Mouse (Mus musculus): ENCODE data around the gene Mxra8.
A peak's percentile ranks its signal among the peaks of the same experiment; 100 is the strongest.

Mxra8 gene

DNA sequence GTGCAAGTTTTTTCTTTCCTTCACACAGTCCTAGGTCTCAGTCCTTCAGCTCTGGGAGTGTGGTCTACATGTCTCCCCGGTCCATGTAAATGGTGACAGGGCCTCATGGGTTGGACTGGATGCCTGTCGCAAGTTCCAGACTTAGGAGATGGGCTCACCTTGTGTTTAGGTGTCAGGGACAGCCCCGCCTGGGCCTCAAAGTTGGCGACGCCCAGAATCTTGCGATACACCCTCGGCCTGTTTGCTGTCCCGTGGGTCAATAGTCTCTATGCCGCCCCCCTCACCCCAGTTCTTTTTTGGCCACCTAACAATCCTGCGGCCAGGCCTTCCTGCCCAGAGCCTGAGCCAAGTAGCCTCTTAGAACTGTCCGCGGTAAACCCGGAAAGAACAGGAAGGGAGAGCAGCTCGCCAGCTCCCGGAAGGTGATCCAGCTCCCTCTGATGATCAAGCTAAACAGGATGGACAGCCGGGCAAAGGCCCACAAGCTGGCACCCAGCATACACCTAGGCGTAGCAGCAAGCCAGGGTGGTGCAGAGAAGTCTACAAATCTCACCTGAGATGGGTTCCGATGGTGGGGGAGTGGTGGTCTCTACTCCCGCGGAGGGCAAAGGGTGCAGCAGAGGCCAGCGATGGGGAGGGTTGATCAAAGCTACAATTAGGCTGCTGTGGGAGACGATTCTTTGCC, 29.3 kb downstream of the Mxra8 start:
- DNase-seq = peak in 1 of 2 experiments; percentile 34

DNA sequence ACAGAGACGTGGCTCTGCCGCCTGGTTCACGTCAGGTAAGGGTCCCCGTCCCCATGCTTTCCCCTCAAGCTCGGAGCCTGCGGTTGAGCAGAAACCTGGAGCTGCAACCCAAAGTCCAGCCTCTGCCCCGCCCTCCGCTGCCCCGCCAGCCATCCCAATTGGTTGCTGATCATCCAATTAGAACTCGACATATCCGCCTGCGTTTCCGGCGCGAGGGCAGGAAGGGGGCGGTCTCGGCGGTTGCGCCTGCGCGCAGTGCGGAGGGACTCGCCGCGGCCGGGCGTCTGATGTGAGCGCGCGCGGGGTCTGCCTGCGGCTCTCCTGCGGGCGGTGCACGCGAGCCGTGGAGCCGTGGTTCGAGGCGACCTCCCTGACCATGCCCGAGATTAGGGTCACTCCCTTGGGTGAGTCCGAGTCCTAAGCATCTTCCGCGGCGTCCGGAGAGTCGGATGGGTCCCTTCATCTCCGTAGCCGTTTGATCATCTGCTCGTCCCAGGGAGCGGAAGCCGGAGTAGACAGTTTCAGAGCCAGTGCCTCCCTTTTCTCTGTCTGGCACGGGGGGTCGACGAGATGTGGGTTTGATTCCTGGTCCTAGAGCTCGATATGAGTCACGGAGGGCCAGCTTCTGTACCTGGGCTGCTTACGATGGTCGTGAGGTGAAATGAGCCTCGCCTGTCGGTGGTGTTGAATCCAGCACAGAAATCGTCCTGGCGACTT, 30.0 kb downstream of the Mxra8 start, which contains the start of the genes Cptp and Ints11:
TSS of gene Cptp (minus strand) at position 124 of the 717 bp plus-strand sequence.
TSS of gene Ints11 (plus strand) at position 230 of the 717 bp plus-strand sequence.
- peak; percentile 96 to 97 for DNase-seq

DNA sequence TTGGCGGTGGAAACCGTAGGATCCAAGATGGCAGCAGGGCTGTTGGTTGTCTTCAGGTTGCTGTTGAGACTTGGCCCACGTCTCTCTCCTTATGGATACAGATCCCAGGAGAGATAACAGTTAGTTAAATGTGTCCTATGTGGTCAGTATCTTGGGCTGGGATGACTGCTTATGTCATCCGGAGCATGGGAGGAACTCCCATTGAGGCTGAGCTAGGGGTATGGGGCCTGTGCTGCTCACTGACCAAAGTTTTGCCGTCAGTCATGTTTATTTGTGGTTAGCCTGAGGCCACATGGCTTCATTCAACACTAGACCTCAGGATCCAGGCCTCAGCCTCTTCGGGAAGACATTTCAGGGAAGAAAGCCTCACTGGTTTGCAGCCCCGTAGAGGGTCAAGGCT, 31.9 kb downstream of the Mxra8 start:
- no peak for DNase-seq

DNA sequence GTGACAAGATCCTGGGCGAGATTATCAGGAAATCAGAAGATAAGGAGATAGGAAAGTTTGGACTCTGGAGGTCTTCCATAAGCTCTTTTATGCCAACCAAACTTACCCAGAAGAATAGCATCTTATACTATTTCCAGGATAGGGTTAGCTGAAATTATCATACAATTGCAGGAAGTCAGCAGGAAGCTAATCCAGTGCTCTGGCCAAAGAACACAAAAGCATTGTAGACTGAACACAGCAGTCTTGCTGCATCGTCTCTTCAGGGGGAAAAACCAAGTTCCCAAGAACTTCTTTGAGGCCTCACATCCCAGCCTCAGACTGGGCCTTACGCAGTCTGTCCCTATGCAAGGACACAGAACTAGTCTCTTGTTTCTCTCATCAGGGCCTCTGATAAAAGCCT, 44.1 kb downstream of the Mxra8 start:
- no peak for DNase-seq

DNA sequence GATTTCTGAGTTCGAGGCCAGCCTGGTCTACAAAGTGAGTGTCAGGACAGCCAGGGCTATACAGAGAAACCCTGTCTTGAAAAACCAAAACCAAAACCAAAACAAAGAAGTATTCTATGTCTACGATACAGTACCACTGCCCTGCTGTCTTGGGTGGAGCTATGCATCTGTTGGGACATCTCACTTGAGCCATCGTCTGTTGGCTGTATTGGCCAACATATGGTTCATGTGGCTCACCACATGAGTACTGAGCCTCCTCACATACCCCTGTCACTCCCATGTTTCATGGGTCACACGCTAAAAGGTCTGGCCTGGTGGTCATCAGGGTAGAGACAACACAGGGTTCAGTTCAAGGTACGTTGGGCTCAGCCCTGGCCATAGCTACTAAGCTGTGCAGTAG, 46.9 kb downstream of the Mxra8 start:
- DNase-seq = no peak

DNA sequence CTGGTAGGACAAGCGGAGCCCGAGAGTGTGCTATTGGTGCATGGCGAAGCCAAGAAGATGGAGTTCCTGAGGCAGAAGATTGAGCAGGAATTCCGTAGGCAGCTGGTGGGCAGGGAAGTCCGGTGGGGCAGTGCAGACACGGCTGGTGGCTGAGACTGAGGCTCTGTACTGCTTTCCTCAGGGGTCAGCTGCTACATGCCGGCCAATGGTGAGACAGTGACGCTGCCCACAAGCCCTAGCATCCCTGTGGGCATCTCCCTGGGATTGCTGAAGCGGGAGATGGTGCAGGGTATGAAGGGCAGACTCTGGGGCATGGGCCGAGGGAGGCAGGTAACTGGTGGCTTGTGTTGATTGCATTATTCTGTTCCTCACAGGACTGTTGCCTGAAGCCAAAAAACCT, 48.2 kb downstream of the Mxra8 start:
- DNase-seq = no peak

DNA sequence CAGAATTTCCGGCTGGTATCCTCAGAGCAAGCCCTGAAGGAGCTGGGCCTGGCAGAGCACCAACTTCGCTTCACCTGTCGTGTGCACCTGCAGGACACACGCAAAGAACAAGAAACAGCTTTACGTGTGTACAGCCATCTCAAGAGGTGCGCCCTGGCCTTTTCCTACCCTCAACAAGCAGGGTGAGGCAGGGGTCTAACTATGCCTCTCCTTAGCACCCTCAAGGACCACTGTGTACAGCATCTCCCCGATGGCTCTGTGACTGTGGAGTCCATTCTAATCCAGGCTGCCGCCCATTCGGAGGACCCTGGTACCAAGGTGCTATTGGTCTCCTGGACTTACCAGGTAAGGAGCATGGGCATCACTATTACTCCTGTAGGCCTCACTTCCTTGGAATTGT, 48.7 kb downstream of the Mxra8 start:
- DNase-seq = no peak

DNA sequence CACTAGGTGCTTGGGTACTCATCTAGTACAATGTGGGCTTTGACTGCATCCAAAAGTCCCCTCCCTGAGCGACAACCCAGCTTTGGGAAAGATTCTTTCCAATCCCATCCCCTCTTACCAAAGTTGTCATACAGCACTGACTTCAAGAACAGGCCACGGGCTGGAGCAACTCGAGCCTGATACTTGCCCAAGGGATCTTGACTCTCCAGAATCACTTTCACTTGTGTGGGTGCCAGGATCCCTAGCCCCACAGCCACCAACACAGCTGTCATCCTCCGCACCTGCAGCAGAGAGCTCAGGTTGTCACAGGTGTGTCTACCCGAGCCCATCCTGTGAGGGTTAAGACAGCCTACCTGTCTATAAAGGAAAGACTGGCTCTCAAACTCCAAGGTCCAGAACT, 49.8 kb downstream of the Mxra8 start:
- peak in 1 of 2 experiments; percentile 1 for DNase-seq

DNA sequence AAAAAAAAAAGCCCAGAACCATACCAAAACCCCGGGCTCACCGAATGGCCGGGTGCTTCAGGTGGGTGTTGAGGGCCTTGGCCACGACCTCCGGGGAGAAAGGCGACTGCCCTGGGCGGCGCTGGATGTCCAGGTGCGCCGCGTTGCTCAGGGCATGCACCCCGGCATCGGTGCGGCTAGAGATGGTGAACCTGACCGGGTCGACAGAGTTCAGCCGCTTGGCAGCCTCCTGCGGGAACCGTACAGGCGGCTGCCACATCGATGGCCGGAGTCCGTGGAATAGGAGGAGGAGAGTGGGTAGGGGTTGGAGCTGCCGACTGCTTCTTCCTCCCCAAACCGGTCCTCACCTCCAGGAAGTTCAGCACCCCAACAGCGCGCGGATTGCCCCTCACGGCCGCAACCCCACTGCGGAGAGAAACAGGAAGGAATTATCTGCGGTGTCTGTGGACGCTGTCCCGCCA, 51.6 kb downstream of the Mxra8 start:
- DNase-seq = no peak

DNA sequence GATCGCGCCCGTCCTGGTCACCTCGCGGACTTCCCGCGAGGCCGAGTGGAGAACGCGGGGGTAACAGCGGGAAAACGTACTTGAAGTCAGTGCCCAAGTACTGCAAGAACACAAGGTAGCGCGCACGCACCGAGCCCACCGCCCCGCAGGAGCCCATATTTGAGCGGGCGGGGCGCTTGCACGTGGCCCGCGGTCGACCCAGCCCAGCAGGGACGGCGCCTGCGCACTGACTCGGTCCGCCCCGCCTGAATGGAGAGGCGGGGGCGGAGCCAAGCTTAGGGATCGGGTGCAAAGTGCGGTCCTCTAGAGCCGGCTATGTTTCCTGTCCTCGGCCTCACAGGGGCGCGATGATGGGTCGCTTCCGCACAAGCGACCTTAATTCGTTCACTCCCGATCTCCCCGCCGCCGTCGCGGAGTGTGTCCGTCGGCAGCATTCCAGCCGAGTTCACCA, 52.1 kb downstream of the Mxra8 start, which contains the start of the genes Pusl1 and Acap3:
TSS of gene Pusl1 (minus strand) at position 231 of the 451 bp plus-strand sequence.
TSS of gene Acap3 (plus strand) at position 272 of the 451 bp plus-strand sequence.
- DNase-seq = peak; percentile 97 to 98

DNA sequence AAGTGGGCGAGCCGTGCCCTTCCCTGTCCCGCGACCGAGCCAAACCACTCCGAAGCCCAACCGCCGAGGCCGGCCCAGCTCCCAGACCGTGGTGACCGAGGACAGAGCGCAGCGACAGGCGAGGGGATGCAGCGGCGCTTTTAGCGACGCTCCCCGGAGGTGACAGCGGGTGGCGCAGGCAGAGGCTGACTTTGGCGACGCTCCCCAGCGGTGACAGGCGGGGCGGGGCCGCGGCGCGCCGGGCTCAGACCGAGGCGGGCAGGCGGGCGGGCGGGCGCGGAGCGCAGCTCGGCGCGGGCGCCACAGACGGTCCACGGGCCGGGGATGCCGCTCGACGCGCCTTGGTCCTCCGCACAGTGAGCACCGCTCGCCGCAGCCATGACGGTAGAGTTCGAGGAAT, 52.5 kb downstream of the Mxra8 start:
- DNase-seq = peak; percentile 85 to 87

DNA sequence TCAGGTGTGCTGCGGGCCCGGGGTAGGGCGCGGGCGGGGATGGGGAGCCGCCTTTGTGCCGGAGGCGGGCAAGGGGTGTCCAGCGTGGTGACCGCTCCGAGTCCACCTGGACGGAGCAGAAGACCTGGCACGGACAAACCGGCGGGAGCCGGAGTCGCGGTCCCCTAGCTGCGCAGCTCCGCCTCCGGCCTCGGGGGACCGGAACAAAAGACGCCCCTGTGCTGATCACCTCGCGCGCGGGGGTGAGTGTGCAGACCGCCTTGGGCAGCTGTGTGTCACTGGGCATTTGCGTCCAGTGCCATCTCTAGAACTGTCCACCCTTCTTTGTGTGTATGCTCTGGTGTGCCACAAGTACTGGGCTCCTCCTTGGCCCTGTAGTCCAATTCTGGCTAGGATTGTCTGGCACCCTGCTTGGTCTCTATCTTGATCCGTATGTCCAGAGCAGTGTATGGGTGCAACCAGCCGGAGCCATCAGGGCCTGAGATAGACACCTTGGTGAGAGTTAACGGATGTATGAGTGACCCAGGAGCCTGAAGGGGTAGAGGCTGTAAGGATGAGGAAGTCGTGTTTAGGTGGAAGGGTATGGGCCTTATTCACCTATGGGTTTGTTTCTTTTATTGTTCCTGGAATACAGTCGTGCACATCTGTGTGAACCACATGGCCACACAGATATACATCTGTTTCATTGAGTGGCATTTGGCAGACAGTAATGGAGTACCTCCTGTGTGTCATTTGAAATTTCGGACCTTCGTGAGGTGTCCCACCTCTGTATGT, 53.1 kb downstream of the Mxra8 start:
- peak; percentile 38 to 62 for DNase-seq

DNA sequence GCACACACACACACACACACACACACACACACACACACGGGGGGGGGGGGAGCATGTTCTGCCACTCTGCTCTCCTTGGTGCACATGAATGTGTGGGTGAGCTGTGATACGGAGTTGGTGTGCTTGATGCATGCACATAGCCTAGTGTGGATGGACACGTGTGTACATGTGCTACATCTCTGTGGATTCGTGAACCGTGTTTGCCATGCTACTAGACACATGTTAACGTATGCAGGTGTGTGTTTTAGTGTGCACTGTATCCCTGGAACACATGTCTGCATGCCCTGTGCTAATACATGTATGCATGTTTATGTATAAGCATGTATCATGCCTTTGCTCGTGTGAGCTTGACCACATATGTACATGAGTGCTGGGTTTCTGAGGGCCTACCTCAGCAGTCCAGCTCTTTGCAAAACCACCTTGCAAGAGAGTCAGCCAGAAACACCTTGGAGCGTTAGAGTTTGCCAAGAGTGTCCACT, 53.8 kb downstream of the Mxra8 start:
- no peak for DNase-seq

Measured in thymus, postnatal 36 days (tissue).